Mouse (Mus musculus) ES-Bruce4 (cell line): ENCODE data around the gene Med17. TPM values are rescaled to one million over a fixed set of nuclear protein-coding genes. Genes with fewer than 3 reads are reported as not detected.
A peak's percentile ranks its signal among the peaks of the same experiment; 100 is the strongest.

ENCODE experiments used
- H3K27ac ChIP-seq: 2 replicates; pipeline ENCODE4 v1.5.1; 2012; ENCODE audit warnings: low read length, inconsistent platforms; ENCODE audit not compliant: insufficient read depth
- H3K27me3 ChIP-seq: 2 replicates; pipeline ENCODE4 v1.6.1; 2012; ENCODE audit warnings: mild to moderate bottlenecking, low read length, inconsistent platforms; ENCODE audit not compliant: control insufficient read depth, poor library complexity, insufficient read depth, severe bottlenecking
- H3K36me3 ChIP-seq: 2 replicates; pipeline ENCODE4 v1.6.1; 2012; ENCODE audit warnings: inconsistent platforms, mild to moderate bottlenecking, low read length, moderate library complexity; ENCODE audit not compliant: control insufficient read depth, poor library complexity, insufficient read depth, severe bottlenecking
- H3K4me1 ChIP-seq: one replicate; pipeline ENCODE4 v1.8.1; 2011; ENCODE audit warnings: low read length; ENCODE audit not compliant: control insufficient read depth, insufficient read depth
- H3K4me3 ChIP-seq: 2 replicates; pipeline ENCODE4 v1.5.1; 2011; ENCODE audit warnings: low read depth, mild to moderate bottlenecking, low read length
- H3K9ac ChIP-seq: 2 replicates; pipeline ENCODE4 v1.6.1; 2012; ENCODE audit warnings: low read depth, mild to moderate bottlenecking, inconsistent platforms; ENCODE audit not compliant: poor library complexity, severe bottlenecking
- H3K9me3 ChIP-seq: replicated peaks from 2 replicates; pipeline ENCODE4 v1.6.1; 2012; ENCODE audit warnings: mild to moderate bottlenecking, low read length, inconsistent platforms; ENCODE audit not compliant: control insufficient read depth, poor library complexity, insufficient read depth, severe bottlenecking
- CTCF ChIP-seq: IDR thresholded peaks from one replicate; pipeline ENCODE4 v1.8.1; 2011; ENCODE audit warnings: low read depth, low read length
- EP300 ChIP-seq: IDR thresholded peaks from 2 replicates; pipeline ENCODE4 v1.6.1; 2011; ENCODE audit warnings: low read depth, low read length; ENCODE audit not compliant: insufficient read depth
- POLR2A ChIP-seq: IDR thresholded peaks from one replicate; pipeline ENCODE4 v1.8.1; 2011; ENCODE audit warnings: low read length; ENCODE audit not compliant: insufficient read depth
- polyA plus RNA-seq: library from polyadenylated mRNA; stranded (reverse); fragments of >200 nt; gene quantifications from 2 replicates; pipeline ENCODE4 v1.2.4, GENCODE M21; 2011; ENCODE audit warnings: low read depth; ENCODE audit not compliant: missing spikeins, insufficient read depth, insufficient read length

The Med17 gene
- polyA plus RNA-seq, 1 experiment = 109 TPM

GRCm38 (mm10) chr9:15280491-15280879 lies 754 bp upstream of the Med17 start:
- H3K27ac ChIP-seq = no peak overlapping the region
- TF ChIP-seq EP300 = no peak
- no peak for TF ChIP-seq POLR2A
- TF ChIP-seq CTCF = no peak

GRCm38 (mm10) chr9:15279139-15279648 lies 537 bp downstream of the Med17 start:
- H3K9ac ChIP-seq = peak overlapping the region; percentile 34
- no peak for TF ChIP-seq EP300
- peaks cover 23% of the 10 kb centered on the region for H3K36me3 ChIP-seq
- no peak overlapping the region for H3K27ac ChIP-seq
- H3K4me3 ChIP-seq = peak overlapping the region; percentile 78
- no peaks in the 10 kb centered on the region for H3K27me3 ChIP-seq
- H3K9me3 ChIP-seq = no peaks in the 10 kb centered on the region
- H3K4me1 ChIP-seq = no peaks in the 10 kb centered on the region

More at GRCm38 (mm10) chr9:15280491-15280879, 754 bp upstream of the Med17 start:
- no peaks in the 10 kb centered on the region for H3K4me1 ChIP-seq
- H3K36me3 ChIP-seq = peaks cover 11% of the 10 kb centered on the region
- peak overlapping the region; percentile 78 for H3K4me3 ChIP-seq
- no peaks in the 10 kb centered on the region for H3K9me3 ChIP-seq
- H3K27me3 ChIP-seq = no peaks in the 10 kb centered on the region
- H3K9ac ChIP-seq = peak overlapping the region; percentile 50

- Histone ChIP-seq H3K4me3 (no peak overlapping the region), H3K9ac (no peak overlapping the region), H3K4me1 (no peaks in the 10 kb centered on the region), H3K36me3 (peaks cover 32% of the 10 kb centered on the region), H3K27ac (no peak overlapping the region), H3K9me3 (no peaks in the 10 kb centered on the region), H3K27me3 (no peaks in the 10 kb centered on the region)
- TF ChIP-seq CTCF (no peak), EP300 (no peak), POLR2A (no peak)
Observed at GRCm38 (mm10) chr9:15278343-15278742, 1.4 kb downstream of the Med17 start.

GRCm38 (mm10) chr9:15276855-15277254 lies 2.9 kb downstream of the Med17 start:
- H3K27ac ChIP-seq = no peak overlapping the region
- H3K27me3 ChIP-seq = no peaks in the 10 kb centered on the region
- peaks cover 39% of the 10 kb centered on the region for H3K36me3 ChIP-seq
- H3K4me3 ChIP-seq = no peak overlapping the region
- no peaks in the 10 kb centered on the region for H3K9me3 ChIP-seq
- no peaks in the 10 kb centered on the region for H3K4me1 ChIP-seq
- no peak overlapping the region for H3K9ac ChIP-seq
- no peak for TF ChIP-seq EP300
- TF ChIP-seq POLR2A = no peak
- TF ChIP-seq CTCF = no peak

GRCm38 (mm10) chr9:15273981-15274380 lies 5.8 kb downstream of the Med17 start:
- Histone ChIP-seq H3K4me3 (no peak overlapping the region), H3K36me3 (peaks cover 63% of the 10 kb centered on the region), H3K4me1 (no peaks in the 10 kb centered on the region), H3K27ac (no peak overlapping the region), H3K9ac (no peak overlapping the region), H3K9me3 (no peaks in the 10 kb centered on the region), H3K27me3 (no peaks in the 10 kb centered on the region)
- TF ChIP-seq CTCF = no peak

- no peak overlapping the region for H3K27ac ChIP-seq
- no peaks in the 10 kb centered on the region for H3K27me3 ChIP-seq
- H3K9me3 ChIP-seq = no peaks in the 10 kb centered on the region
- H3K9ac ChIP-seq = no peak overlapping the region
- TF ChIP-seq POLR2A (no peak), CTCF (no peak), EP300 (no peak)
- H3K4me1 ChIP-seq = no peaks in the 10 kb centered on the region
- H3K4me3 ChIP-seq = no peak overlapping the region
- peaks cover 38% of the 10 kb centered on the region for H3K36me3 ChIP-seq
Observed at GRCm38 (mm10) chr9:15263487-15263886, 16.2 kb downstream of the Med17 start.
